Mouse (Mus musculus) left cerebral cortex, postnatal 4 days (tissue): ENCODE data around the gene Exoc4. TPM values are rescaled to one million over a fixed set of nuclear protein-coding genes. Genes with fewer than 3 reads are reported as not detected.
A peak's percentile ranks its signal among the peaks of the same experiment; 100 is the strongest.

ENCODE experiments used
- DNase-seq: peaks from one replicate; pipeline ENCODE4 v3.0.0-alpha.2; 2022
- intact Hi-C: fragments of 180-260 bp; cut with DNase I; formaldehyde crosslinking; loops from one replicate; pipeline ENCODE4 v1.15.1; 2025
- total RNA-seq, 2 experiments: library from RNA; stranded (reverse); gene quantifications; 2 replicates each; pipeline ENCODE4 v1.2.3; 2021

The Exoc4 gene
- total RNA-seq, 2 experiments from 2014 or later: 86.7 to 94.1 TPM

DNA sequence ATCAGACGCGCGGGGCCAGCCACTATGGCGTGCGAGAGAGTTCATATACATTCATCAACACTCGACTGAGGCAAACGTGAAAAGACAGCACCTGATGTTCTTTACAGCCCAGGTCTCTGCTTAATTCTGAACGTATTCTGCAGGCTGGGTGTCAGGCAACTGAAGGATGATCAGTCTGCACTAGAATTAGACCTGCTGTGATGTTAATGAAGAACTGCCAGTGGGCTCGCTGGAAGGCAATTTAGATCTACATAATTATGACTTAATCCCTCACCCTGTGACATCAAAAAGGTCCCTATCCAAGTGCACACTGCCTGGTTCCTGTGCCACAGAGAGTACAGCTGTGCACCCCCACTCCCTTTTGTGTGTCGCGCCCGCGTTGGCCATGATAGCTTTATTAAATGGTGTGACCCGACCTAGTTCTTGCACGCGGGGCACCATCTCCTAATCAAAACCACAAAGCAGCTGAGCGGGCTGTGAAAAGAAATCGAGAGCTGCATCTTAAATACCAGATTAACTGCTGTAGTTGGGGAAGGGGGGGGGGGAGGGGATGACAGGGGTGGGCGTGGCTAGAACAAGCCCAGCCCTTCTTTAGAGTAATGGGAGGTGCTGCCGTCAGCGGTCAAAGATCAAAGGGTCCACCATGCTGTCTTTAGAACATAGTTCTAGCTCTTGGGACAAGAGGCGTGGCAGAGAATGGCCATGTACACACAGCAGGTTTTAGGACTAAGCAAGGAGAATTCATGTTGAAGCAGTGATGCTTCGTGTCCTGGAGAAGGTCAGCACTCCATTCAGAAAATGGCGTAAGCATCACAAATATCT is 743.5 kb downstream of the Exoc4 start:
- peak; percentile 21 for DNase-seq
- intact Hi-C loops: no loop called here

DNA sequence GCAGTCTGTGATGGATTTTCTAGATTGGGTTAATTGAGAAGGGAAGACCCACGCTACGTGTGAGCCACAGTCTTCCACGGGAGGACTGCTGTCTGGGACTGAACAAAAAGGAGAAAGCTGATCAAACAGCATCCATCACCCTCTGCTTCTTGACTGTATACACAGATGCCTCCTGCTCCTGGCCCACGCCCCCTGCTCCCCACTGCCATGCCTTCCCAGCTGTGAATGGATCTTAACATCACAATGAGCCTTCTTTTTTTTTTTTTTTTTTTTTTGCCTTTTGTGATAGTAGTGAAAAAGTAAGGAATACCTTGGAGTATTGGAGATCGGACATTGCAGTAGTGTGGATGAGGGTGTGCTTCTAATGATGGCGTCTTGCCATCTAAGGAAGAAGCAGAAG is 745.0 kb downstream of the Exoc4 start:
- no peak for DNase-seq
- intact Hi-C loops: no loop called here

DNA sequence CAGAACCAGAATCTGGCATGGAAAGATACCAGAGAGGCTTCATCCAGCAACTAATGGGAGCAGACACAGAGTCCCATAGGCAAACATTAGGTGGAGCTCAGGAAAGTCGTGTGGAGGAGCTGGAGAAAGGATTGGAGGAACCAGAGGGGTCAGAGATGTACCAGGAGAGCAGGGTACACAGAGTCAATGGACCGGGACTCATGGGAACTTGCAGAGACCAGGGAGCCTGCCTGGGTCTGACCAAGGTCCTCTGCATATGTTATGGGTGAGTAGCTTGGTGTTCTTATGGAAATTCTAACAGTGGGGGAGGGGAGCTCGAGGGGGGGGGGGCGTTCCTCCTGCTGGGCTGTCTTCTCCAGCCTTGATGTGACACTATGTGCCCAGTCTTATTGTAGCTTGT is 749.7 kb downstream of the Exoc4 start:
- intact Hi-C loops: no loop called here
- DNase-seq: no peak

DNA sequence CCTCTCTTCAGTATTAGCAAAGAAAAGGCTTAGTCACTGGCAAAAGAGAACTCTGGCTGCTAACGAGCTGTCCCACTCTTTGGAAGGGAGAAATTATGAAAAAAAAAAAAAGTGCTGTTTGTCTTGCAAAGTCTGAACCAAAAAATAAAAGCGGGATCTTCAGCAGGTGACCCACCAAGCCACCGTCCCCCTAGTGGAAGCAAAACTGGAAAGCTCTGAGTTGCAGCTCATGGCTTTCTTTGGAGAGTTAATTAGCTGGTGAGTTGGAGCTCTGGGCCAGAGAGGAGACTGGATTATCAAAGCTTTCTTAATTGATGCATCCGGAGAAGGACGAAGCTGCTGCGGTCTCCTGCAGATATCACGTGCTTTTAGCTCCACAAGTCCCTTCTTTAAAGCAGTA is 750.6 kb downstream of the Exoc4 start:
- no peak for DNase-seq
- intact Hi-C loops: no loop called here

DNA sequence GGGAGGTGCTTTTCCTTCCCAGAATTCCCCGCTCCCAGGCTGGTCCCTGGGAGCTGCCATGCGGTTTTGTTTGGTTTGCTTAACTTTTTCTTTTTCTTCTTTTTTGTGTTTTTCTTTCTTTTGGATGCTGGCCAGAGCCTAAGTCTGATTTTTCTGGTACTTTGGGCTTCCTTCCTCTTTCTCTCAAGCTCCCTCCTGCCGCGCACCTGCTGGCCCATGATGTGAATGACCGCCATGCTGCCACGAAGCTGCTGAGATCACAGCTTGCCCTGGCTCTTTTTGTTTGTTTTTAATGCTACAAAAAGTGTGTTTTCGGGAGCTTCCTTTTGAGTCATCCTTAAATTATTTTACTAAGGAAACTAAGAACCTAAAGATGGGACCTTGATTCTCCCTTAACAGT is 751.8 kb downstream of the Exoc4 start:
- DNase-seq: no peak
- intact Hi-C loops: no loop called here

DNA sequence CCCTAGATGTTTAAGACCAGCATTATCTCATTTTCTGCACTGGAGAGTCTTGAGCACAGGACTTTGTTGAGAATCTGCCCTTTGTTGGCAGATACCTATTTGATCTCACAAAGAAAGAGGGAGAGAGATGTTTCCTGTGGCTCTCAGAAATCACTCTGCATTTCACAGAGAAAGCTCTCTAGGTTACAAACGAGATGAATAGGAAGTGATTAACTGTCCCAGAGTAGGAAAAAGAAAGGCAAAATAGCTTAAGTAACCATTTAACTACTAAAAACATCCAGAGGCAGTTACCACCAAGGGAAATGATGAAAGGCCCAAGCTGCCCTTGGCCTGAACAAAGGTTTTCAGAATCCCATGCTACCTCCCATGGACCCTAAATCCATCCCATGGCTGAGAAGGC is 754.1 kb downstream of the Exoc4 start:
- no peak for DNase-seq
- intact Hi-C loops: no loop called here

DNA sequence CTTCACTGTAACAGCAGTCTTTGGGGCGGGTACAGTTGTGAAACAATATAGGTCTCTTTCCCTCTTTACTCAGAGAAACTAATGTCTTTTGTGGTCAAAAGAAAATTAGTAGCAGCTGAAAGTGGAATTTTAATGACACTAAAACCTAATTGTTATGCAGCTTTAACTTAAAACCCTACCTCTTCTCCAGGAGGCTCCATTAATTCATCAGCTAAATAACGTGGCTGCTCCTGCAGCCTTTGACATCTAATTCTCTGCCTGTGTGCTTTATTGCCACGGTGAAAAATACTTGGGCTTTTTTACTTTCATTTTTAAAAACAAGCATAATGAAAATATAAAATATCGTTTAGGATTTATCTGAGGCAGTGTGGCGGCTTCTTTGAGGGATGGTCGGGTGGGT is 764.6 kb downstream of the Exoc4 start:
- intact Hi-C loops: no loop called here

More for the DNA sequence above, 764.6 kb downstream of the Exoc4 start:
- no peak for DNase-seq

Other genes with a start within 250 kb of the Exoc4 start
- 10 to 100 TPM; 80.6 to 82.2 TPM for gene Chchd3, start 188.8 kb upstream of the Exoc4 start, total RNA-seq